Mouse (Mus musculus) heart, embryonic 12.5 days (tissue): ENCODE results near the gene 3110009E18Rik. TPM values are rescaled to one million over a fixed set of nuclear protein-coding genes. Genes with fewer than 3 reads are reported as not detected.

Source experiments
- ATAC-seq: fragments of 200-750 bp; cut with Nextera tagmentation; 2 replicates; pipeline ENCODE4 v1.8.0; 2017; ENCODE audit warnings: moderate TSS enrichment, moderate library complexity; ENCODE audit not compliant: insufficient number of reproducible peaks, low FRiP score
- H3K27ac ChIP-seq: fragments of 300-500 bp; sonication (generic); 2 replicates; pipeline ENCODE4 v1.5.1; 2016; ENCODE audit warnings: mild to moderate bottlenecking, moderate library complexity; ENCODE audit not compliant: poor library complexity, severe bottlenecking
- H3K27me3 ChIP-seq: fragments of 300-500 bp; sonication (generic); replicated peaks from 2 replicates; pipeline ENCODE4 v1.6.1; 2016; ENCODE audit warnings: mild to moderate bottlenecking, moderate library complexity
- H3K36me3 ChIP-seq: fragments of 300-500 bp; sonication (generic); 2 replicates; pipeline ENCODE4 v1.6.1; 2016; ENCODE audit warnings: mild to moderate bottlenecking, moderate library complexity
- H3K4me1 ChIP-seq: fragments of 300-500 bp; sonication (generic); replicated peaks from 2 replicates; pipeline ENCODE4 v1.6.1; 2016; ENCODE audit warnings: mild to moderate bottlenecking
- H3K4me2 ChIP-seq: fragments of 300-500 bp; sonication (generic); 2 replicates; pipeline ENCODE4 v1.6.1; 2016; ENCODE audit warnings: mild to moderate bottlenecking, moderate library complexity
- H3K4me3 ChIP-seq: fragments of 300-500 bp; sonication (generic); 2 replicates; pipeline ENCODE4 v1.5.1; 2016; ENCODE audit warnings: mild to moderate bottlenecking
- H3K9ac ChIP-seq: fragments of 300-500 bp; sonication (generic); 2 replicates; pipeline ENCODE4 v1.6.1; 2016; ENCODE audit warnings: mild to moderate bottlenecking, moderate library complexity
- H3K9me3 ChIP-seq: fragments of 300-500 bp; sonication (generic); replicated peaks from 2 replicates; pipeline ENCODE4 v1.6.1; 2016; ENCODE audit warnings: mild to moderate bottlenecking, moderate library complexity
- WGBS: fragments of 180-500 bp; shearing (Covaris S2); methylation state at CpG from one replicate; pipeline ENCODE4 v1.1.7; 2016; 5-methylcytosine and 5-hydroxymethylcytosine counted together
- polyA plus RNA-seq: library from polyadenylated mRNA; unstranded; fragments of >200 nt; fragmentation: Nextera tagmentation; extraction: Ambion mirVana; gene quantifications from 2 replicates; pipeline ENCODE4 v1.2.1, GENCODE M21; 2016

The 3110009E18Rik gene
- polyA plus RNA-seq, 1 experiment from 2014 or later = 14.1 TPM

DNA sequence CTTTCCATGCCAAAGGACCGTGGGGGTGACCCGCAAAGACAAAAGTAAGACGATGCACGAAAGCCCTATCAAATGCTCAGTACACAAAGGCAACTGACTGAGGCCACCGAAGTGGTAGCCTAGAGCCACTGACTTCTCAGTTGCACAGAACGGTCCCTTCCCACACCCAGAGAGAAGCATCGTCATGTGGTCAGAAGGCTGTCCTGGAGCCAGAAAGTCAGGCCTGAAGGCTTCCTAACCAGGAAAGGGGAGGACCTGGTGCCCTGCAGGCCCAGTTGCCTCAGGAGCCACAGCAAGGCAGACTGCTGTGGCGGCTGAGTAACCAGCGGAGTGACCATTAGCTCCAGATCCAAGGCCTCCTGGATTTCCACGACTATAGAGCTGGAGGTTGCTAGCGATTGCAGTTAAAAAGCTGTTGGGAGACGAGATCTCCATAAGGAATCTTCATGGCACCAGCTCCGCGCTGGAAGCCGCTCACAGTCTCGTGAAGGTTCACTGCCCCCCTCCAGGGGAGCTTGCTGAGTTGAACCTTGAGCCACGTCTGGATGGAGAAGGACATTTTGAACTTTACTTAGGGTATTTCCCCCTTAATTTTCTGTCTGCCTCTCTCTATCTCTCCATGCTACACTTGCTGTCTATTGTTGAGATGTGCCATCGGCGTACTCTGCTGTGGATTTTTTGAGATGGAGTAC is 11.1 kb upstream of the 3110009E18Rik start:
- H3K4me2 ChIP-seq = no peak overlapping the region
- no peaks in the 10 kb centered on the region for H3K4me1 ChIP-seq
- H3K4me3 ChIP-seq = no peak overlapping the region
- 84% methylated on average over 19 of the region's 19 CpGs for WGBS
- H3K36me3 ChIP-seq = peaks cover 37% of the 10 kb centered on the region
- no peak for ATAC-seq
- H3K27me3 ChIP-seq = no peaks in the 10 kb centered on the region
- H3K27ac ChIP-seq = no peak overlapping the region
- H3K9me3 ChIP-seq = peaks cover 7% of the 10 kb centered on the region
- no peak overlapping the region for H3K9ac ChIP-seq

DNA sequence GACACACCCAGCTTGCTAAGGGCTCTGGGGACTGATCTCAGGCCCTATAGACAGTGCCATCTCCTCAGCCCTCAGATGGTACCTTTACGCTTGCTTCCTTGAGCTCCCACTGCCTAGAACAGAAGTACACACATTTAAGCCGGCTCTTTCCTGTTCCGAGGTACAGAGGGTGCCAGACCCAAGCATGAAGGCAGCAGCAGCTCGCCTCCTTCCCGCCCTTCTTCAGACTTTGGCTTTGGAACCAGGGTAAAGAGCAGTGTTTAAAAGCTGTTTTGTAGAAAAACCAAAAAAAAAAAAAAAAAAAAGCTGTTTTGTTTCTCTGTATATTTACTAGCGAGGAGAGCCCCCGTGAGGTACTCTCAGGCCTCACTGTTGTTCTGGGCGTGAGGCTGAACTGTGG is 9.2 kb upstream of the 3110009E18Rik start:
- ATAC-seq = no peak
- Histone ChIP-seq H3K4me1 (peaks cover 10% of the 10 kb centered on the region; the same call in 1 of the 2 replicates), H3K36me3 (peaks cover 52% of the 10 kb centered on the region), H3K27me3 (no peaks in the 10 kb centered on the region), H3K4me2 (no peak overlapping the region), H3K4me3 (no peak overlapping the region), H3K27ac (no peak overlapping the region), H3K9me3 (peaks cover 7% of the 10 kb centered on the region), H3K9ac (no peak overlapping the region)
- WGBS = 87% methylated on average over 8 of the region's 8 CpGs

DNA sequence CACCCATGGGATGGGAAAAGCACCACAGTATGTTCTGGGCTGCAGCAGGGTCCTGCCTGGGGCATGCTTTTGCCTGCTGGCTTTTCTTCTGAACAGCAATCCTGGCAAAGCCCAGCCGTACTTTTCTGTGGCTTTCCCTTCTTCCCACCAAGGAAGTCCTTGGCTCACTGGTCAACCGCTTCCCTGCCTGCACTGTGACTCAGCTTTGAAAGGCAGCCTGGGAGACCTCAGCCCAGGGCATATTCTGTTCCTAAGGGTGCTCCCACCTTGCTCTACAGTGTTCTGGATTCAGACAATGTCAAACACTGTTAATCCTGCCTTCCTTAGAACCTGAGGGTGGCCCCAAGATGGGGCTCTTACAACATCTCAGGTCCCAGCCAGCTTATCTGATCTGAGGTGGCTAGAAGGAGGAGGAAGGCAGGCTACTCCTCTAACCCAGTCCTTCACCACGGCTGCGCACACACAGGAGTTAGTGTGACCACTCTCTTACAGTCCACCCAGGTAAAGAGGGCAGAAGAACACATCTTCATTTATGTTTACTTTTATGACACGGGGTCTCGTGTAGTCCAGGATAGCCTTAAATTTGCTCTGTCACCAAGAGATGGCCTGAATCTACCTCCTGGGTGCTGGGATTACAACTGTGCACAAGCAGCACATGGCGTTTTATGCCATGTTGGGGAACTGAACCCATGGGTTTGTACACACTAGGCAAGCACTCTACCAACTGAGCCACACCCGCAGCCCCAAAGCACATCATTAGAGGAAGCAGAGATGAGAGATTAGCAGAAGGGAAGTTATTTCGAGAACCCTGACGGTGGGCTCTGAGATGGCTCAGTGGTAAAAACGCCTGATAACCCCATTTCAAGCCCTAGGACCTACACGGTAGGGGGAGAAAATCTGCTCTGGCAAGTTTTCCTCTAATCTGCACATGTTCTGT is 8.5 kb upstream of the 3110009E18Rik start:
- Histone ChIP-seq H3K27ac (no peak overlapping the region), H3K27me3 (no peaks in the 10 kb centered on the region), H3K4me1 (peaks cover 14% of the 10 kb centered on the region), H3K4me2 (no peak overlapping the region), H3K9ac (no peak overlapping the region), H3K9me3 (peaks cover 7% of the 10 kb centered on the region), H3K4me3 (no peak overlapping the region), H3K36me3 (peaks cover 55% of the 10 kb centered on the region)
- 69% methylated on average over 12 of the region's 12 CpGs for WGBS
- ATAC-seq = no peak

DNA sequence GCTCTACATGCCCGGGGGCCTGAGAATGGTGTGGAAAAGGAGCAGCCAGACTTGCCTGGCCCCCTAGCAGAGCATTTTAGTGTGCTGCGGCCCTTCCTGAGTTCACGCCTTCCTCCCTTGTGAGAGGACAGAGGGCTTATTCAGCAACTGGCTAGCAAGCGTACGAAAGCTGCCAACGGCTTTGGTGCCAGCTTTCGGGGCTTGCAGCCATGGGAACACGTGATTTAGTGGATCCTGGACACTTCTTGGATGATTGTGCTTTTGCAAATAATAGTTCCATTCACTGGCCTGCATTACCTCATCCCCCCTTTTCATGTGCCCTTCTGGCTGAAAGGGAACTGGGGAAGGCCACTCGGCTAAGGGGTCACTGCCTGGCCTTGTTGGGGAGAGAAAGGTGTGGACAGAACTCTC is 5.3 kb upstream of the 3110009E18Rik start:
- WGBS = 58% methylated on average over 9 of the region's 9 CpGs
- H3K27ac ChIP-seq = peak overlapping the region; percentile 67
- peaks cover 38% of the 10 kb centered on the region for H3K4me1 ChIP-seq
- no peak overlapping the region for H3K4me3 ChIP-seq
- ATAC-seq = no peak
- H3K9ac ChIP-seq = no peak overlapping the region
- H3K36me3 ChIP-seq = peaks cover 73% of the 10 kb centered on the region
- H3K4me2 ChIP-seq = no peak overlapping the region
- peaks cover 7% of the 10 kb centered on the region for H3K9me3 ChIP-seq
- H3K27me3 ChIP-seq = no peaks in the 10 kb centered on the region

DNA sequence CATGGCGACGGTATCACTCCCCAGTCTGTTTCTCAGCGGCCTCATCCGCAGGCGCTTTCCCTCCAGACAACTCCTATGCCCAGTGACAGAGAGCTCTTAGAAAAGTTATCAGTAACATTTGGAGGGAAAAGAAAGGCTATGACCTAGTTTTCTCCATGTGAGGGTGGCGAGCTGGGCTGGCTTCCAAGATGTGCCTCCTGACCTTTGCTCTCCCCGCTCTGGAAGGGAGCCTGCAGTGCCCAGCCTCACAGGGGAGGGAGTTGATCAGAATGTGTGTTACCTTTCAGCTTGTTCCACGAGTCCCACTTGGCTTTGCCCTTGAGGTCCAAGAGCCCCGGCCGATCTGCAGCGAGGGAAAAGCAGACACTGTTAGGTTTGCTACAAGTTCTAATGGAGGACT is 4.9 kb upstream of the 3110009E18Rik start:
- Histone ChIP-seq H3K4me3 (no peak overlapping the region), H3K9ac (no peak overlapping the region), H3K27me3 (no peaks in the 10 kb centered on the region), H3K27ac (peak overlapping the region; percentile 67), H3K4me1 (peaks cover 38% of the 10 kb centered on the region), H3K9me3 (peaks cover 7% of the 10 kb centered on the region), H3K4me2 (no peak overlapping the region), H3K36me3 (peaks cover 72% of the 10 kb centered on the region)
- WGBS = 66% methylated on average over 11 of the region's 11 CpGs
- no peak for ATAC-seq

DNA sequence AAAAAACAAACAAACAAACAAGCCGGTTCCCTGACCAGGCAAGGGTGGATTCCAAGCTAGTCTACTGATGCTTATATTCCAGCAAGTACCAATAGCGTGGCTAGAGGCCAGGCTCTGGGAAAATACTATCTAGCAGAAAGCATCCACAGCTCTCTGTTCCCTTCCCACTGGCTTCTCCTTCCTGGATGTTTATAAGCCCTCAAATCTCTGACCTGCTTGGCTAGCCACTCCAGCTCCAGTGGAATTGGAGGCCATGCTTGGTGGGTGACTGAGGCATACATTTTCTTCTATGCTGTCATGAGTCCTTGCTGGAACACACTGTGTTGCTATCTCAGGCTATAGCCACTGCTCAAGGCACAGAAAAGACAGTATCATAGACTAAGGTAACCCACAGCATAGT is 2.1 kb upstream of the 3110009E18Rik start:
- H3K4me2 ChIP-seq = peak overlapping the region; percentile 82; the same call in 1 of the 2 replicates
- no peak overlapping the region for H3K27ac ChIP-seq
- ATAC-seq = no peak
- WGBS = 89% methylated on average over 2 of the region's 2 CpGs
- H3K27me3 ChIP-seq = no peaks in the 10 kb centered on the region
- H3K36me3 ChIP-seq = peaks cover 46% of the 10 kb centered on the region
- H3K4me1 ChIP-seq = peaks cover 38% of the 10 kb centered on the region
- no peak overlapping the region for H3K4me3 ChIP-seq
- H3K9me3 ChIP-seq = peaks cover 7% of the 10 kb centered on the region
- H3K9ac ChIP-seq = no peak overlapping the region

DNA sequence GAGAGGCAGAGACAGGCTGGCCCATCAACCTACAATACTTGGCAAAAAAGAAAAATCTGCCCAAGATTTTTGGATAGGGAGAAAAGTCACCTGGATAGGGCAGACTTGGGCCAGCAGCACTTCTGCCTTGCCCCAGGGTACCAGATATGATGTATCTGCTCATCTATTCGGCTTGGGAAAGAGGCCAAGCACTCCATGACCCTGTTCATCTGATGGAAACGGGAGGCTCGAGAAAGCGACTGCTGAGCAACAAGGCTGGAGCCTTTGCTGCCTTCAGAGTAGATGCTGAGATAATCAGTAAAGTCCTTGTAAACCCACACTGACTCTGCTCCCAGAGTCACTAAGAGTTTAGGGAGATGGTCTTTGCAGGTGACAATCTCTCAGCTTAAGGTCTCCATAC is 1.6 kb upstream of the 3110009E18Rik start:
- WGBS = 72% methylated on average over 4 of the region's 4 CpGs
- Histone ChIP-seq H3K9ac (peak overlapping the region; percentile 83; the same call in 1 of the 2 replicates), H3K27me3 (no peaks in the 10 kb centered on the region), H3K9me3 (peaks cover 5% of the 10 kb centered on the region), H3K4me1 (peaks cover 38% of the 10 kb centered on the region), H3K27ac (peak overlapping the region; percentile 88), H3K4me2 (peak overlapping the region; percentile 82), H3K4me3 (peak overlapping the region; percentile 67), H3K36me3 (peaks cover 41% of the 10 kb centered on the region)
- ATAC-seq = no peak

DNA sequence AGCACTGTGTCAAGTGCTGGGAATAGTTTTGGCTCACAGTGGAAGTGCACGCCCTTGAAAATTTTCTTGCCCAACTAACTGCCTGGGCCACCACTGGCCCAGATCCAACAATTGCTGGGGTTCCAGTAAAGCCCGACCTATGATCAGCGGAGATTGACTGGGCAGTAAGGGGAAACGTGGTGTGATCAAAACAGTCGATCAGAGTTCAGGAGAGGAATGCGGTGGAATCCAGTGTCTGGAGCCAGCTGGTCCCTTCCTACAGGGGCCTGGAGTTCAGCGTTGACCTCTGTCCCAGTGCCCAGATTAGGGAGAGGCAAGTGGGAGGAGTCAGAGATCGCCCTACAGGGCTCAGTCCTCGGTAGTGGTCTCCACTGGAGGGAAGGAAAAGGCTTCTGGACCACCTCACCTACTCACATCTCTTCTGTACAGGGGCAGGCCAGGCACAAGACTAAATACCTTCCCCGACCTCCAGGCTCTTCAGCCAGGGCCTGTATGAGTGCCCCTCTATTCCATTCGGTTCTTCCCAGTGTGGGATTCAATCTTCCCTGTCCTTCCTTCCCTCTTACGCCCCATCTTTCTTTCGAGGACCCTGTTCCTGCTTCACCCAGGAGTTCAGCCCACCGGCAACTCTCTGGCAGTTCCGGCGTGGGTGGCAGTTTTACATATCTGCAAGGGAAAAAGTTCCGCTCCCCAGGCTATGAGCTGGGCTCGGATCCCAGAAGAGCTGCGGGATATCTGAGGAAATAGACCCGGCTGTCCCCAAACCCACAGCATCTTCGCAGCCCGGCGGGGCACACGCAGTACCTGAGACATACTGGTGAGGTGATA is 632 bp upstream of the 3110009E18Rik start:
- 3% methylated on average over 24 of the region's 24 CpGs for WGBS

DNA sequence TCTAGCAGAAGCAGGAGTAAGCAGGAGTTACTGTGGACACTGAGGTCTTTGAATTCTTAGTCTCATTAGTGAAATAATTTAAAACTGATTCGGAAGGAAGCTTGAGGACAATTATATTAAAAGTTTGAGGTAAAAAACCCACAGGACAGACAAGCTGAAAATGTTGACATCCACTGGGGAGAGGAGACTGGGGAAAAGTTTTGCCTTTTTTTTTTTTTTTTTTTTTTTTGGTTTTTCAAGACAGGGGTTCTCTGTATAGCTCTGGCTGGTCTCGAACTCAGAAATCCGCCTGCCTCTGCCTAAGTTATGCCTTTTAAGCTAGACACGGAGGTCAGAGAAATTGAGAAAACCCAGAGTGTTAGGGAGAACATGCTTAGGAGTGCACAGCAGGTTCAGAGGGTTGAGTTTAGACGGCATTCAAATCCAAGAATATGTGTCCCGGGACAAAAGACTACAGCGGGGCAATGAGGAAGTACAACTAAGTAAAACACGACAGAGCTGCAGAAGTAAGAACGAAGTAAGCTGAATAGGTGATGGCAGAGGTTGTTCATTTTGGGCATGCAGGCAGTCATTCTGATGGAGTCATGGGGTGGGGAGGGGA is 1.0 kb downstream of the 3110009E18Rik start:
- Histone ChIP-seq H3K4me3 (peak overlapping the region; percentile 67), H3K9me3 (no peaks in the 10 kb centered on the region), H3K36me3 (peaks cover 20% of the 10 kb centered on the region), H3K4me2 (peak overlapping the region; percentile 82), H3K27me3 (no peaks in the 10 kb centered on the region), H3K4me1 (peaks cover 32% of the 10 kb centered on the region), H3K27ac (peak overlapping the region; percentile 96), H3K9ac (peak overlapping the region; percentile 68; the same call in 1 of the 2 replicates)
- 90% methylated on average over 9 of the region's 9 CpGs for WGBS
- ATAC-seq = no peak

More for the DNA sequence above, 632 bp upstream of the 3110009E18Rik start:
- Histone ChIP-seq H3K27me3 (no peaks in the 10 kb centered on the region), H3K4me3 (peak overlapping the region; percentile 67), H3K4me1 (peaks cover 42% of the 10 kb centered on the region), H3K9ac (peak overlapping the region; percentile 83), H3K4me2 (peak overlapping the region; percentile 82), H3K27ac (peak overlapping the region; percentile 88), H3K9me3 (no peaks in the 10 kb centered on the region), H3K36me3 (peaks cover 31% of the 10 kb centered on the region)
- peak; percentile 56 for ATAC-seq

DNA sequence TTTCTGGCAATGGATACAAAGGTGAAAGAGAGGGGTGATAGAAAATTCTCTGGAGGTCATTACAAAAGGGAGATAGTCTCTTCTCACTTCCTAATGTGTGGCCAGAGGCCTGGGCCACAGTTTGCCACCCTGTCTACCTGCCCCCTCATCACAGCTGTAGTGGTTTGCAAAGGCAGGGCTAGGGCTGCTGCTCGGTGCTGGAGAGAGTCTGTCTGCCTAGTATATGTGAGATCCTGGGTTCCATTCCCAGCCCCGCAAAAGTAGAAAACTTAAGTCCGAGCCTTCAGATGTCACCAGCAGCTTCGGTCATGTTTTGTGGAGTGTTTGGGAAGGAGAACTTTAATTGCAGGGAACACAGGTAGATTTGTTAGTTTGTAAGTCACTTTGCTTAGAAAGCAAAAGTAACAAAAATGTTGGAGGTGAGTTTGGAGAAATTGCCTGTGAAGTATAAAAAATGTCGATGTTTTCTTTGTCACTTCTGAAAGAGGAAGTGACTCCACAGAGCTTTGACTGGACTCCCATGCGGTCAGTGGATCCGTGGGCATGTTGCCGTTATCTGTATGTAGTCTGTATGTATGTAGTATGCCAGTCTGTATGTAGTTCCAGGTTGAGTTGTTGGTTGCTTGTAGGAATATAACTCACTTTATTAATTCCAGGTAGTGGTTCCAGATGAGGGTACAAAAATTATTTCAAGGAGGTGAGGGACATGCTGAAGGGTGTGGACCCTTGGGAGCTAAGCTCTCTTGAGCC is 1.8 kb downstream of the 3110009E18Rik start:
- no peak overlapping the region for H3K4me2 ChIP-seq
- H3K4me1 ChIP-seq = peaks cover 28% of the 10 kb centered on the region
- no peak for ATAC-seq
- no peak overlapping the region for H3K27ac ChIP-seq
- H3K9me3 ChIP-seq = no peaks in the 10 kb centered on the region
- 87% methylated on average over 8 of the region's 8 CpGs for WGBS
- peaks cover 18% of the 10 kb centered on the region for H3K36me3 ChIP-seq
- no peak overlapping the region for H3K4me3 ChIP-seq
- no peak overlapping the region for H3K9ac ChIP-seq
- H3K27me3 ChIP-seq = no peaks in the 10 kb centered on the region
